Mouse (Mus musculus): Measurements from ENCODE around the gene Syt2. TPM values are rescaled to one million over a fixed set of nuclear protein-coding genes. Genes with fewer than 3 reads are reported as not detected.

Gene Syt2
- polyA plus RNA-seq, 1 experiment from 2014 or later, result 0.58 TPM

- Histone ChIP-seq H3K27me3 (ENCODE audit: insufficient read depth, low read length) (no peaks in the 10 kb centered on the region), H3K4me1 (replicated peaks; ENCODE audit: insufficient read depth, low read length) (no peaks in the 10 kb centered on the region), H3K36me3 (ENCODE audit: insufficient read depth, low read length) (no peaks in the 10 kb centered on the region), H3K4me2 (ENCODE audit: low read length) (no peak overlapping the region), H3K4me3 (replicated peaks; ENCODE audit: low read depth, low read length) (no peak overlapping the region), H3K9me3 (replicated peaks; ENCODE audit: low read length) (no peaks in the 10 kb centered on the region), H3K27ac (no peak overlapping the region), H3K9ac (ENCODE audit: low read depth, low read length) (no peak overlapping the region)
- WGBS, result 85% methylated on average over 17 of the region's 17 CpGs
- ATAC-seq (replicated peaks; ENCODE audit: low FRiP score, low read depth) (no peak), DNase-seq (ENCODE audit: low spot score) (no peak)
- no peak for TF ChIP-seq CTCF (IDR thresholded peaks at IDR 0.05; ENCODE audit: low read depth)
Observed at GRCm38 (mm10) chr1:134697522-134698250, 51.2 kb downstream of the Syt2 start.

GRCm38 (mm10) chr1:134698486-134698885 lies 52.0 kb downstream of the Syt2 start:
- H3K4me2 ChIP-seq (ENCODE audit: low read length), result no peak overlapping the region
- H3K27me3 ChIP-seq (ENCODE audit: insufficient read depth, low read length), result no peaks in the 10 kb centered on the region
- no peaks in the 10 kb centered on the region for H3K9me3 ChIP-seq (replicated peaks; ENCODE audit: low read length)
- H3K4me3 ChIP-seq (replicated peaks; ENCODE audit: low read depth, low read length), result no peak overlapping the region
- DNase-seq (ENCODE audit: low spot score) (no peak), ATAC-seq (replicated peaks; ENCODE audit: low FRiP score, low read depth) (no peak)
- WGBS, result 86% methylated on average over 5 of the region's 5 CpGs
- no peaks in the 10 kb centered on the region for H3K36me3 ChIP-seq (ENCODE audit: insufficient read depth, low read length)
- no peak overlapping the region for H3K9ac ChIP-seq (ENCODE audit: low read depth, low read length)
- no peak overlapping the region for H3K27ac ChIP-seq
- H3K4me1 ChIP-seq (replicated peaks; ENCODE audit: insufficient read depth, low read length), result no peaks in the 10 kb centered on the region
- no peak for TF ChIP-seq CTCF (IDR thresholded peaks at IDR 0.05; ENCODE audit: low read depth)

- DNase-seq (ENCODE audit: low spot score), result no peak
- Histone ChIP-seq H3K4me3 (replicated peaks; ENCODE audit: low read depth, low read length) (no peak overlapping the region), H3K9me3 (replicated peaks; ENCODE audit: low read length) (no peaks in the 10 kb centered on the region), H3K27ac (no peak overlapping the region), H3K36me3 (ENCODE audit: insufficient read depth, low read length) (no peaks in the 10 kb centered on the region), H3K9ac (ENCODE audit: low read depth, low read length) (no peak overlapping the region), H3K4me2 (ENCODE audit: low read length) (no peak overlapping the region), H3K4me1 (replicated peaks; ENCODE audit: insufficient read depth, low read length) (no peaks in the 10 kb centered on the region), H3K27me3 (ENCODE audit: insufficient read depth, low read length) (no peaks in the 10 kb centered on the region)
- WGBS, result 77% methylated on average over 9 of the region's 9 CpGs
- ATAC-seq (replicated peaks; ENCODE audit: low FRiP score, low read depth), result no peak
- TF ChIP-seq CTCF (IDR thresholded peaks at IDR 0.05; ENCODE audit: low read depth), result no peak
Observed at GRCm38 (mm10) chr1:134699390-134699789, 52.9 kb downstream of the Syt2 start.

- H3K27me3 ChIP-seq (ENCODE audit: insufficient read depth, low read length), result no peaks in the 10 kb centered on the region
- H3K4me2 ChIP-seq (ENCODE audit: low read length), result no peak overlapping the region
- no peak for ATAC-seq (replicated peaks; ENCODE audit: low FRiP score, low read depth)
- WGBS, result 51% methylated on average over 2 of the region's 2 CpGs
- H3K27ac ChIP-seq, result no peak overlapping the region
- H3K9me3 ChIP-seq (replicated peaks; ENCODE audit: low read length), result no peaks in the 10 kb centered on the region
- no peaks in the 10 kb centered on the region for H3K36me3 ChIP-seq (ENCODE audit: insufficient read depth, low read length)
- H3K4me1 ChIP-seq (replicated peaks; ENCODE audit: insufficient read depth, low read length), result no peaks in the 10 kb centered on the region
- H3K4me3 ChIP-seq (replicated peaks; ENCODE audit: low read depth, low read length), result no peak overlapping the region
- no peak for TF ChIP-seq CTCF (IDR thresholded peaks at IDR 0.05; ENCODE audit: low read depth)
- DNase-seq (ENCODE audit: low spot score), result no peak
- no peak overlapping the region for H3K9ac ChIP-seq (ENCODE audit: low read depth, low read length)
Observed at GRCm38 (mm10) chr1:134700151-134700550, 53.7 kb downstream of the Syt2 start.

- no peak overlapping the region for H3K4me3 ChIP-seq (replicated peaks; ENCODE audit: low read depth, low read length)
- WGBS, result 26% methylated on average over 5 of the region's 5 CpGs
Observed at GRCm38 (mm10) chr1:134700634-134701033, 54.2 kb downstream of the Syt2 start.

GRCm38 (mm10) chr1:134701191-134701590 lies 54.7 kb downstream of the Syt2 start:
- WGBS, result 39% methylated on average over 6 of the region's 6 CpGs
- no peak overlapping the region for H3K27ac ChIP-seq
- ATAC-seq (replicated peaks; ENCODE audit: low FRiP score, low read depth), result no peak
- no peaks in the 10 kb centered on the region for H3K27me3 ChIP-seq (ENCODE audit: insufficient read depth, low read length)
- no peaks in the 10 kb centered on the region for H3K9me3 ChIP-seq (replicated peaks; ENCODE audit: low read length)
- no peaks in the 10 kb centered on the region for H3K36me3 ChIP-seq (ENCODE audit: insufficient read depth, low read length)
- no peak overlapping the region for H3K4me2 ChIP-seq (ENCODE audit: low read length)
- no peak for DNase-seq (ENCODE audit: low spot score)
- H3K4me1 ChIP-seq (replicated peaks; ENCODE audit: insufficient read depth, low read length), result no peaks in the 10 kb centered on the region
- H3K9ac ChIP-seq (ENCODE audit: low read depth, low read length), result no peak overlapping the region
- no peak for TF ChIP-seq CTCF (IDR thresholded peaks at IDR 0.05; ENCODE audit: low read depth)
- no peak overlapping the region for H3K4me3 ChIP-seq (replicated peaks; ENCODE audit: low read depth, low read length)

More at GRCm38 (mm10) chr1:134700634-134701033, 54.2 kb downstream of the Syt2 start:
- ATAC-seq (replicated peaks; ENCODE audit: low FRiP score, low read depth) (no peak), DNase-seq (ENCODE audit: low spot score) (peak; percentile 40)
- Histone ChIP-seq H3K4me1 (replicated peaks; ENCODE audit: insufficient read depth, low read length) (no peaks in the 10 kb centered on the region), H3K36me3 (ENCODE audit: insufficient read depth, low read length) (no peaks in the 10 kb centered on the region), H3K9me3 (replicated peaks; ENCODE audit: low read length) (no peaks in the 10 kb centered on the region), H3K9ac (ENCODE audit: low read depth, low read length) (no peak overlapping the region), H3K27ac (no peak overlapping the region), H3K27me3 (ENCODE audit: insufficient read depth, low read length) (no peaks in the 10 kb centered on the region), H3K4me2 (ENCODE audit: low read length) (no peak overlapping the region)
- TF ChIP-seq CTCF (IDR thresholded peaks at IDR 0.05; ENCODE audit: low read depth), result no peak

GRCm38 (mm10) chr1:134703232-134703631 lies 56.8 kb downstream of the Syt2 start:
- no peak for DNase-seq (ENCODE audit: low spot score)
- Histone ChIP-seq H3K27ac (no peak overlapping the region), H3K4me2 (ENCODE audit: low read length) (no peak overlapping the region), H3K36me3 (ENCODE audit: insufficient read depth, low read length) (no peaks in the 10 kb centered on the region), H3K4me3 (replicated peaks; ENCODE audit: low read depth, low read length) (no peak overlapping the region), H3K9me3 (replicated peaks; ENCODE audit: low read length) (no peaks in the 10 kb centered on the region), H3K27me3 (ENCODE audit: insufficient read depth, low read length) (no peaks in the 10 kb centered on the region), H3K4me1 (replicated peaks; ENCODE audit: insufficient read depth, low read length) (no peaks in the 10 kb centered on the region), H3K9ac (ENCODE audit: low read depth, low read length) (no peak overlapping the region)
- no peak for ATAC-seq (replicated peaks; ENCODE audit: low FRiP score, low read depth)
- no peak for TF ChIP-seq CTCF (IDR thresholded peaks at IDR 0.05; ENCODE audit: low read depth)
- 83% methylated on average over 2 of the region's 2 CpGs for WGBS
